Mouse (Mus musculus): Measurements from ENCODE around the gene Palmd.

DNA sequence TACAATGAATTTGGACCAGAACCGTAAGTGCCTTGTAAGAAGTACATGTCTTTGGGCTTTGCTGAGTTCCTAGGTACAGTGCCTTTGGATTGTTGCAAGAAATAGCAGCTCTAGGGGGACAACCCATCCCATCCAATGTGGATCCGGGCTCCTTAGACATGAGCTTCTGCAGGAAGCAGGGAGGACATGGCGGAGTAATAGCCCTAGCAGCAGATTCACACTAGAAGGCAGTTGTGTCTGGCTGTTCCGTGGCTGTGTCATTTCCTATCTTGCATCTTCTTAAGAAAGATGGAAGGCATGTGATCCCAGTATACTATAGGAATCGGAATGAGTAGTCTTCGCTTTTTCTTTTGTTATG, 76.6 kb downstream of the Palmd start:
- TF ChIP-seq CTCF (IDR thresholded peaks at IDR 0.05) = no peak
- TF ChIP-seq POLR2A (IDR thresholded peaks at IDR 0.05; ENCODE audit: insufficient read depth, low read depth, low read length) = no peak

Data from heart, adult 2 months (tissue).